Comparison of ENCODE assay signal across 22 mouse cellular contexts in genomic region chr6:145846076-145846475, GRCm38 (mm10).
"Had no signal": no experiment of that assay in that cellular context is flagged by ENCODE, and none has a peak within 500 bp of the region (broad histone marks: within the 10 kb centered on the region; RNA-seq: fewer than 3 reads in every experiment).

No protein-coding gene starts in this region.

- H3K4me2 ChIP-seq: limb, embryonic 15.5 days; liver, embryonic 11.5 days; lung, embryonic 14.5 days; midbrain, embryonic 13.5 days; neural tube, embryonic 13.5 days; stomach, embryonic 15.5 days had no signal

- H3K36me3 ChIP-seq: limb, embryonic 15.5 days; midbrain, embryonic 10.5 days; midbrain, embryonic 13.5 days; neural tube, embryonic 13.5 days; stomach, embryonic 15.5 days had no signal

- ATAC-seq: intestine, postnatal 0 days; lung, postnatal 0 days; midbrain, embryonic 13.5 days; midbrain, embryonic 16.5 days had no signal

- H3K4me1 ChIP-seq: limb, embryonic 15.5 days; midbrain, embryonic 10.5 days; midbrain, embryonic 13.5 days; neural tube, embryonic 13.5 days; stomach, embryonic 15.5 days had no signal

- H3K9me3 ChIP-seq: limb, embryonic 15.5 days; megakaryocyte, embryonic 14.5 days; midbrain, embryonic 10.5 days; midbrain, embryonic 13.5 days; neural tube, embryonic 13.5 days; stomach, embryonic 15.5 days had no signal

- H3K9ac ChIP-seq: limb, embryonic 15.5 days; liver, embryonic 14.5 days; liver, postnatal 0 days; lung, embryonic 14.5 days; midbrain, embryonic 13.5 days; neural tube, embryonic 13.5 days; stomach, embryonic 15.5 days had no signal

- H3K27ac ChIP-seq: kidney, postnatal 0 days; layer of hippocampus, adult 2 months; limb, embryonic 15.5 days; liver, embryonic 14.5 days; macrophage; midbrain, embryonic 10.5 days; midbrain, embryonic 13.5 days; neural tube, embryonic 13.5 days; stomach, embryonic 15.5 days had no signal

- DNase-seq: kidney, adult 2 months; kidney, postnatal 25 days; layer of hippocampus, adult 9-11 months; liver, postnatal 0 days; lung, embryonic 14.5 days; retina, postnatal 1 day; thymus, postnatal 4 days had no signal

- H3K27me3 ChIP-seq: limb, embryonic 15.5 days; midbrain, embryonic 13.5 days; neural tube, embryonic 13.5 days; stomach, embryonic 15.5 days had no signal

- H3K4me3 ChIP-seq: layer of hippocampus, adult 2 months; limb, embryonic 15.5 days; megakaryocyte, embryonic 14.5 days; midbrain, embryonic 10.5 days; midbrain, embryonic 13.5 days; myocyte; neural tube, embryonic 13.5 days; stomach, embryonic 15.5 days had no signal
